Mouse (Mus musculus): ENCODE data around the gene Cd300ld5. TPM values are rescaled to one million over a fixed set of nuclear protein-coding genes. Genes with fewer than 3 reads are reported as not detected.
"Not testable (repeated sequence)": the region's sequence is repeated elsewhere in the genome, so short reads cannot be mapped to it uniquely, and the experiment has no call there.

Cd300ld5 gene
- polyA plus RNA-seq (2012; rRNA removed) = 2.2 and 2.3 TPM in 2 replicates

DNA sequence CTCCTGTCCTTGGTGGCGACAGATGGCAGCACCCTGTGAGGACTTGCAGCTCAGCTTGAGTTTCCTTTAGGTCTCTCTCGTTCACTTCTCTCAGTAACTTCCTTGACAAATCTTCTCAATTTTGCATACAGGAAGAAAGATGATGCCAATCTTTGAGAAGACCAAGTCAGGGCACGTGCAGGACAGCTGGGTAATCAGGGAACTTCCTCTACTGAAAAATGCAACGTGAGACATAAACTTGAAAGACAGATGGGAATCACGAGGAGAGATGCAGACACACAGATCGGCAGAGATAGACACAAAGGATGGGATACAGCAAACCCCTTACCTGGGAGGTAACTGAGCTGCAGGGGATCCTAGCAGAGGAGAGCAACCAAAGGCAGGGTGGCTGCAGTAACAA, at the start of gene Cd300ld5:
Gene Cd300ld5, minus strand, starts transcription at position 101 of the 400 bp plus-strand sequence.
- DNase-seq; H3K4me3 ChIP-seq (replicated peaks; ENCODE audit: extremely low read depth, low read depth, low read length); H3K4me1 ChIP-seq (ENCODE audit: control insufficient read depth, insufficient read depth, low read length): not testable (repeated sequence)
- WGBS = no CpG with 5 or more reads among the region's 6 CpGs

GRCm38 (mm10) chr11:115086213-115086612, 48.6 kb upstream of the Cd300ld5 start:
- Histone ChIP-seq H3K4me3 (replicated peaks; ENCODE audit: extremely low read depth, low read depth, low read length) (no peak overlapping the region), H3K4me1 (ENCODE audit: control insufficient read depth, insufficient read depth, low read length) (no peaks in the 10 kb centered on the region)
- TF ChIP-seq POLR2A (IDR thresholded peaks at IDR 0.05; ENCODE audit: borderline replicate concordance, extremely low read depth, low read depth, low read length) (no peak), CTCF (IDR thresholded peaks at IDR 0.05; ENCODE audit: insufficient read depth, low read length) (no peak)
- no peak for DNase-seq
- WGBS = 48% methylated on average over 7 of the region's 7 CpGs

- H3K4me3 ChIP-seq (replicated peaks; ENCODE audit: extremely low read depth, low read depth, low read length) = no peak overlapping the region
- no peak for TF ChIP-seq CTCF (IDR thresholded peaks at IDR 0.05; ENCODE audit: insufficient read depth, low read length)
- TF ChIP-seq POLR2A (IDR thresholded peaks at IDR 0.05; ENCODE audit: borderline replicate concordance, extremely low read depth, low read depth, low read length) = no peak
- no peaks in the 10 kb centered on the region for H3K4me1 ChIP-seq (ENCODE audit: control insufficient read depth, insufficient read depth, low read length)
- DNase-seq = no peak
- WGBS = 71% methylated on average over 8 of the region's 8 CpGs
These were observed 47.5 kb upstream of the Cd300ld5 start for GRCm38 (mm10) chr11:115085064-115085463.

- no peak for TF ChIP-seq CTCF (IDR thresholded peaks at IDR 0.05; ENCODE audit: insufficient read depth, low read length)
- TF ChIP-seq POLR2A (IDR thresholded peaks at IDR 0.05; ENCODE audit: borderline replicate concordance, extremely low read depth, low read depth, low read length) = no peak
These were observed 47.0 kb upstream of the Cd300ld5 start for GRCm38 (mm10) chr11:115084595-115084994.

DNA sequence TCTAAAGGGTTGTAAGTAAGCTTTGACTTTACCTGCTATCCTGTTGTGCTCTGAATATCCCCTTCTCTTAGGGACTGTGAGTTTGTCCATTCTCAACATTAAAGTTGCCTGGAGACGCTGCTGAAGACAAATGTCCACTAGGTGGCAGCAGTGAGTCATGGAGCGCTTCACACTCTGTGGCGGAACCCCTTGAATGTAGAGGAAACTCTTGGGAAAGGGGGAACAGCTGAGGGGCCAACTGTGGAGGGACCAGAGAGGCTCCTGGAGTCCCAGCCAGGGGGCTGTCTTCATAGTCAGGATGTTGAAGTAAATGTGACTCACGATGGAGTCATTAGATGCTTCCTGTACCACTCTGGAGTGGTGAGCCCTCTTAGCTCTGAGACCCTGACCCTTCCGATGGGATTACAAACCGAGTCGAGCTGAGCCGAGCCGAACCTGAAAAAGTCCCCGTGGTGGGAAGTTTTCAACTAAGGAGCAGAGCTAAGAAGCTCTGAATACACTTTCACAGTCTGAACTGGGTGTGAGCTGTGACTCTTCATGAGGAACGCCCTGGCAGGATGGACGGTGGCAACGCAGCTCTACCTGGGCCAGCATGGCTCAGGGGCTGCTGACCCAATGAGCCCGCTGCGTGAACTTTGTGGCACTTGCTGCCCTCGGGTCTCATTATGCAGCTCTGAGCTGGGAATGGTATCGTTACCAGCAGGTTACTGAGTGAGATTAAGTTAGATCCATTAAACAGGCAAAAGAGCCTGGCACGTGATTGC, 46.0 kb upstream of the Cd300ld5 start:
- 36% methylated on average over 18 of the region's 18 CpGs for WGBS
- no peak for TF ChIP-seq POLR2A (IDR thresholded peaks at IDR 0.05; ENCODE audit: borderline replicate concordance, extremely low read depth, low read depth, low read length)
- TF ChIP-seq CTCF (IDR thresholded peaks at IDR 0.05; ENCODE audit: insufficient read depth, low read length) = peak; percentile 89

More at GRCm38 (mm10) chr11:115084595-115084994, 47.0 kb upstream of the Cd300ld5 start:
- H3K4me3 ChIP-seq (replicated peaks; ENCODE audit: extremely low read depth, low read depth, low read length) = no peak overlapping the region
- 52% methylated on average over 12 of the region's 12 CpGs for WGBS
- H3K4me1 ChIP-seq (ENCODE audit: control insufficient read depth, insufficient read depth, low read length) = no peaks in the 10 kb centered on the region
- no peak for DNase-seq

GRCm38 (mm10) chr11:115082196-115082595, 44.6 kb upstream of the Cd300ld5 start:
- TF ChIP-seq POLR2A (IDR thresholded peaks at IDR 0.05; ENCODE audit: borderline replicate concordance, extremely low read depth, low read depth, low read length) = no peak
- TF ChIP-seq CTCF (IDR thresholded peaks at IDR 0.05; ENCODE audit: insufficient read depth, low read length) = no peak
- H3K4me3 ChIP-seq (replicated peaks; ENCODE audit: extremely low read depth, low read depth, low read length) = no peak overlapping the region
- 65% methylated on average over 6 of the region's 6 CpGs for WGBS

More for the DNA sequence above, 46.0 kb upstream of the Cd300ld5 start:
- H3K4me3 ChIP-seq (replicated peaks; ENCODE audit: extremely low read depth, low read depth, low read length) = no peak overlapping the region
- peak; percentile 48 for DNase-seq
- H3K4me1 ChIP-seq (ENCODE audit: control insufficient read depth, insufficient read depth, low read length) = no peaks in the 10 kb centered on the region

DNA sequence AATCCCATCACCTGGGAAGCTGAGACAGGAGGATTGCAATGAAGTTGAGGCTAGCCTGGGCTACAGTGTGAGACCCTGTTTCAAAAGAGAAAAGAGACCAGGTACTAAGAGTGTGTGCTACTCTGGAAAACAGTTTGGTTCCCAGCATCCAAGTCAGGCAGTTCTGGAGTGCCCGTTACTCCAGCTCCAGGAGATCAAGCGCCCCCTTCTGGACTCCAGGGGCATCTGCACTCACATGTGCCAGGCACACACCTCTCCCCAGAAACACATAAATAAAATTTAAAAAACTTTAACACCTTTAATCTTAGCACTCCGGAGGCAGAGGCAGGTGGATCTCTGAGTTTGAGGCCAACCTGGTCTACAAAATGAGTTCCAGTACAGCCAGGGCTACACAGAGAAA, 43.8 kb upstream of the Cd300ld5 start:
- H3K4me3 ChIP-seq (replicated peaks; ENCODE audit: extremely low read depth, low read depth, low read length) = no peak overlapping the region
- H3K4me1 ChIP-seq (ENCODE audit: control insufficient read depth, insufficient read depth, low read length) = no peaks in the 10 kb centered on the region
- no peak for DNase-seq
- WGBS = 67% methylated on average over 3 of the region's 3 CpGs
- TF ChIP-seq CTCF (IDR thresholded peaks at IDR 0.05; ENCODE audit: insufficient read depth, low read length) (no peak), POLR2A (IDR thresholded peaks at IDR 0.05; ENCODE audit: borderline replicate concordance, extremely low read depth, low read depth, low read length) (no peak)

More at GRCm38 (mm10) chr11:115082196-115082595, 44.6 kb upstream of the Cd300ld5 start:
- no peak for DNase-seq
- H3K4me1 ChIP-seq (ENCODE audit: control insufficient read depth, insufficient read depth, low read length) = no peaks in the 10 kb centered on the region

GRCm38 (mm10) chr11:115080886-115081285, 43.3 kb upstream of the Cd300ld5 start:
- 28% methylated on average over 13 of the region's 13 CpGs for WGBS
- Histone ChIP-seq H3K4me3 (replicated peaks; ENCODE audit: extremely low read depth, low read depth, low read length) (no peak overlapping the region), H3K4me1 (ENCODE audit: control insufficient read depth, insufficient read depth, low read length) (no peaks in the 10 kb centered on the region)
- TF ChIP-seq CTCF (IDR thresholded peaks at IDR 0.05; ENCODE audit: insufficient read depth, low read length) (peak; percentile 79), POLR2A (IDR thresholded peaks at IDR 0.05; ENCODE audit: borderline replicate concordance, extremely low read depth, low read depth, low read length) (no peak)
- peak; percentile 27 for DNase-seq

GRCm38 (mm10) chr11:115078680-115079079, 41.1 kb upstream of the Cd300ld5 start:
- TF ChIP-seq POLR2A (IDR thresholded peaks at IDR 0.05; ENCODE audit: borderline replicate concordance, extremely low read depth, low read depth, low read length) (no peak), CTCF (IDR thresholded peaks at IDR 0.05; ENCODE audit: insufficient read depth, low read length) (no peak)
- no peak for DNase-seq
- H3K4me3 ChIP-seq (replicated peaks; ENCODE audit: extremely low read depth, low read depth, low read length) = no peak overlapping the region
- no peaks in the 10 kb centered on the region for H3K4me1 ChIP-seq (ENCODE audit: control insufficient read depth, insufficient read depth, low read length)
- WGBS = 75% methylated on average over 5 of the region's 5 CpGs

- no peak overlapping the region for H3K4me3 ChIP-seq (replicated peaks; ENCODE audit: extremely low read depth, low read depth, low read length)
- 88% methylated on average over 1 of the region's 1 CpGs for WGBS
- TF ChIP-seq CTCF (IDR thresholded peaks at IDR 0.05; ENCODE audit: insufficient read depth, low read length) = no peak
- no peak for TF ChIP-seq POLR2A (IDR thresholded peaks at IDR 0.05; ENCODE audit: borderline replicate concordance, extremely low read depth, low read depth, low read length)
- no peak for DNase-seq
- no peaks in the 10 kb centered on the region for H3K4me1 ChIP-seq (ENCODE audit: control insufficient read depth, insufficient read depth, low read length)
These were observed 39.9 kb upstream of the Cd300ld5 start for GRCm38 (mm10) chr11:115077436-115077835.
